Mouse (Mus musculus): Measurements from ENCODE around the gene Kansl1. TPM values are rescaled to one million over a fixed set of nuclear protein-coding genes. Genes with fewer than 3 reads are reported as not detected.

The Kansl1 gene
- polyA plus RNA-seq, 1 experiment: 15.6 TPM

GRCm38 (mm10) chr11:104443359-104443758, 25.3 kb downstream of the Kansl1 start:
- no peaks in the 10 kb centered on the region for H3K27me3 ChIP-seq (ENCODE audit: control insufficient read depth, insufficient read depth, insufficient read length)
- no peak for TF ChIP-seq MAX (IDR thresholded peaks at IDR 0.05; ENCODE audit: low read depth)
- TF ChIP-seq CEBPB (IDR thresholded peaks at IDR 0.05; ENCODE audit: insufficient read depth, poor library complexity, severe bottlenecking): no peak
- no peak for TF ChIP-seq POLR2AphosphoS2 (IDR thresholded peaks at IDR 0.05; ENCODE audit: insufficient read length, low read depth)
- no peak for TF ChIP-seq MYOD1 (IDR thresholded peaks at IDR 0.05; ENCODE audit: control insufficient read depth in 1 of 3, insufficient read length in 2 of 3, low read depth in 2 of 3)
- no peak for TF ChIP-seq TCF3 (IDR thresholded peaks at IDR 0.05; ENCODE audit: insufficient read length, low read depth)
- no peak for TF ChIP-seq REST (IDR thresholded peaks at IDR 0.05; ENCODE audit: insufficient read depth, insufficient read length)
- TF ChIP-seq MYOG (IDR thresholded peaks at IDR 0.05; ENCODE audit: control insufficient read depth in 1 of 3, insufficient read depth in 1 of 3, insufficient read length in 2 of 3, low read depth in 2 of 3): no peak
- no peak for TF ChIP-seq POLR2A (IDR thresholded peaks at IDR 0.05; ENCODE audit: insufficient read length, low read depth)
- no peak for TF ChIP-seq USF1 (IDR thresholded peaks at IDR 0.05; ENCODE audit: low read depth)
- no peak for TF ChIP-seq E2F4 (IDR thresholded peaks at IDR 0.05; ENCODE audit: insufficient read depth)
- no peak for TF ChIP-seq TCF12 (IDR thresholded peaks at IDR 0.05; ENCODE audit: insufficient read depth, poor library complexity, severe bottlenecking)
- TF ChIP-seq SRF (IDR thresholded peaks at IDR 0.05; ENCODE audit: control insufficient read depth, insufficient read length, low read depth): no peak
- peak overlapping the region; percentile 72 for H3ac ChIP-seq (ENCODE audit: control insufficient read depth, insufficient read length)
- no peaks in the 10 kb centered on the region for H3K36me3 ChIP-seq (ENCODE audit: control insufficient read depth, insufficient read depth)
- peaks cover 73% of the 10 kb centered on the region for H3K79me2 ChIP-seq (ENCODE audit: control insufficient read depth, insufficient read depth)
- peak overlapping the region; percentile 74 for H3K4me3 ChIP-seq
- peak overlapping the region; percentile 84 for H3K4me2 ChIP-seq (ENCODE audit: low read depth)

- TF ChIP-seq MAX (IDR thresholded peaks at IDR 0.05; ENCODE audit: low read depth) (no peak), MYOG (IDR thresholded peaks at IDR 0.05; ENCODE audit: control insufficient read depth in 1 of 3, insufficient read depth in 1 of 3, insufficient read length in 2 of 3, low read depth in 2 of 3) (peak in 1 of 3 experiments; percentile 62), REST (IDR thresholded peaks at IDR 0.05; ENCODE audit: insufficient read depth, insufficient read length) (no peak), POLR2A (IDR thresholded peaks at IDR 0.05; ENCODE audit: insufficient read length, low read depth) (peak; percentile 67), SRF (IDR thresholded peaks at IDR 0.05; ENCODE audit: control insufficient read depth, insufficient read length, low read depth) (no peak), TCF3 (IDR thresholded peaks at IDR 0.05; ENCODE audit: insufficient read length, low read depth) (no peak), TCF12 (IDR thresholded peaks at IDR 0.05; ENCODE audit: insufficient read depth, poor library complexity, severe bottlenecking) (no peak), E2F4 (IDR thresholded peaks at IDR 0.05; ENCODE audit: insufficient read depth) (no peak), POLR2AphosphoS2 (IDR thresholded peaks at IDR 0.05; ENCODE audit: insufficient read length, low read depth) (no peak), MYOD1 (IDR thresholded peaks at IDR 0.05; ENCODE audit: control insufficient read depth in 1 of 3, insufficient read length in 2 of 3, low read depth in 2 of 3) (peak in 1 of 3 experiments; percentile 7), USF1 (IDR thresholded peaks at IDR 0.05; ENCODE audit: low read depth) (no peak), CEBPB (IDR thresholded peaks at IDR 0.05; ENCODE audit: insufficient read depth, poor library complexity, severe bottlenecking) (no peak)
- H3ac ChIP-seq (ENCODE audit: control insufficient read depth, insufficient read length): peak overlapping the region; percentile 72
- peaks cover 81% of the 10 kb centered on the region for H3K79me2 ChIP-seq (ENCODE audit: control insufficient read depth, insufficient read depth)
- H3K4me3 ChIP-seq: peak overlapping the region; percentile 74
- no peaks in the 10 kb centered on the region for H3K27me3 ChIP-seq (ENCODE audit: control insufficient read depth, insufficient read depth, insufficient read length)
- H3K36me3 ChIP-seq (ENCODE audit: control insufficient read depth, insufficient read depth): no peaks in the 10 kb centered on the region
- peak overlapping the region; percentile 84 for H3K4me2 ChIP-seq (ENCODE audit: low read depth)
Measured at GRCm38 (mm10) chr11:104442333-104443136, 26.1 kb downstream of the Kansl1 start.

GRCm38 (mm10) chr11:104441475-104442332, 27.0 kb downstream of the Kansl1 start:
- Histone ChIP-seq H3K27me3 (ENCODE audit: control insufficient read depth, insufficient read depth, insufficient read length) (no peaks in the 10 kb centered on the region), H3K4me2 (ENCODE audit: low read depth) (peak overlapping the region; percentile 77), H3K4me3 (peak overlapping the region; percentile 74), H3ac (ENCODE audit: control insufficient read depth, insufficient read length) (peak overlapping the region; percentile 72), H3K79me2 (ENCODE audit: control insufficient read depth, insufficient read depth) (peaks cover 84% of the 10 kb centered on the region), H3K36me3 (ENCODE audit: control insufficient read depth, insufficient read depth) (no peaks in the 10 kb centered on the region)
- TF ChIP-seq MYOG (IDR thresholded peaks at IDR 0.05; ENCODE audit: control insufficient read depth in 1 of 3, insufficient read depth in 1 of 3, insufficient read length in 2 of 3, low read depth in 2 of 3) (peak in 1 of 3 experiments; percentile 23), POLR2A (IDR thresholded peaks at IDR 0.05; ENCODE audit: insufficient read length, low read depth) (peak; percentile 67), REST (IDR thresholded peaks at IDR 0.05; ENCODE audit: insufficient read depth, insufficient read length) (no peak), USF1 (IDR thresholded peaks at IDR 0.05; ENCODE audit: low read depth) (peak; percentile 83)

GRCm38 (mm10) chr11:104440521-104441474, 27.9 kb downstream of the Kansl1 start:
- peak overlapping the region; percentile 77 for H3K4me2 ChIP-seq (ENCODE audit: low read depth)
- no peaks in the 10 kb centered on the region for H3K27me3 ChIP-seq (ENCODE audit: control insufficient read depth, insufficient read depth, insufficient read length)
- H3K36me3 ChIP-seq (ENCODE audit: control insufficient read depth, insufficient read depth): no peaks in the 10 kb centered on the region
- TF ChIP-seq USF1 (IDR thresholded peaks at IDR 0.05; ENCODE audit: low read depth): peak; percentile 85
- TF ChIP-seq TCF12 (IDR thresholded peaks at IDR 0.05; ENCODE audit: insufficient read depth, poor library complexity, severe bottlenecking): no peak
- H3K79me2 ChIP-seq (ENCODE audit: control insufficient read depth, insufficient read depth): peaks cover 84% of the 10 kb centered on the region
- peak overlapping the region; percentile 74 for H3K4me3 ChIP-seq
- H3ac ChIP-seq (ENCODE audit: control insufficient read depth, insufficient read length): peak overlapping the region; percentile 72
